Mouse (Mus musculus) activated CD4-positive, CD25-positive, alpha-beta regulatory T cell, adult 4 months (primary cell): ENCODE results near the gene Oas1d. TPM values are rescaled to one million over a fixed set of nuclear protein-coding genes. Genes with fewer than 3 reads are reported as not detected.

Experiments used
- polyA plus RNA-seq, 2 experiments: library from polyadenylated mRNA; unstranded; fragments of 100-300 nt; shearing (Covaris generic); gene quantifications; one replicate each; pipeline ENCODE4 v1.2.1; 2017

The Oas1d gene
- polyA plus RNA-seq, 2 experiments from 2014 or later: 0.17 TPM; not detected in 1

Other genes starting within 250 kb of the Oas1d start
- 10 to 100 TPM; 45.6 to 48.2 TPM for gene Dtx1, start 202.6 kb upstream of the Oas1d start, polyA plus RNA-seq
- 1 to 10 TPM; 1.9 to 2.5 TPM for gene Oas2, start 164.7 kb upstream of the Oas1d start, polyA plus RNA-seq
- 10 to 100 TPM; 11.4 to 25.1 TPM for gene Oas3, start 136.9 kb upstream of the Oas1d start, polyA plus RNA-seq
- gene Oas1e, start 119.0 kb upstream of the Oas1d start, polyA plus RNA-seq: not detected
- gene Oas1c, start 102.0 kb upstream of the Oas1d start, polyA plus RNA-seq: 10 to 100 TPM; 11.2 to 14.4 TPM
- not detected for gene Oas1f, start 67.2 kb upstream of the Oas1d start, polyA plus RNA-seq
- gene Oas1h, start 53.1 kb upstream of the Oas1d start, polyA plus RNA-seq: not detected
- 1 to 10 TPM in 1 of 2 experiments, not detected in 1; 1.0 TPM for gene Oas1g, start 26.9 kb upstream of the Oas1d start, polyA plus RNA-seq
- gene Oas1a, start 7.0 kb upstream of the Oas1d start, polyA plus RNA-seq: 10 to 100 TPM; 33.6 to 48.3 TPM
- not detected for gene Rph3a, start 95.6 kb downstream of the Oas1d start, polyA plus RNA-seq